Mouse (Mus musculus) ZHBTc4 (cell line): ENCODE results near the gene Mmp2.

Experiments used
- DNase-seq: peaks from one replicate; pipeline ENCODE4 v3.0.0-alpha.2; 2011; ENCODE audit warnings: low read depth, low spot score

Gene Mmp2

GRCm38 (mm10) chr8:92827243-92828034 is at the start of gene Mmp2:
Gene Mmp2 (plus strand): TSS chr8:92827291.
- peak; percentile 71 for DNase-seq

GRCm38 (mm10) chr8:92780976-92781375 is 46.1 kb upstream of the Mmp2 start:
- no peak for DNase-seq

- peak; percentile 4 for DNase-seq
Measured at GRCm38 (mm10) chr8:92783906-92784610, 43.0 kb upstream of the Mmp2 start.

GRCm38 (mm10) chr8:92790835-92791234 is 36.3 kb upstream of the Mmp2 start:
- DNase-seq, result no peak

GRCm38 (mm10) chr8:92791999-92792398 is 35.1 kb upstream of the Mmp2 start:
- DNase-seq, result peak; percentile 51

GRCm38 (mm10) chr8:92793852-92794580 is 33.1 kb upstream of the Mmp2 start:
- no peak for DNase-seq

GRCm38 (mm10) chr8:92797527-92797931 is 29.6 kb upstream of the Mmp2 start:
- no peak for DNase-seq

- no peak for DNase-seq
Measured at GRCm38 (mm10) chr8:92799406-92799805, 27.7 kb upstream of the Mmp2 start.

GRCm38 (mm10) chr8:92801231-92801630 is 25.9 kb upstream of the Mmp2 start:
- DNase-seq, result no peak

GRCm38 (mm10) chr8:92802591-92802990 is 24.5 kb upstream of the Mmp2 start:
- DNase-seq, result no peak

GRCm38 (mm10) chr8:92812773-92813172 is 14.3 kb upstream of the Mmp2 start:
- no peak for DNase-seq

- no peak for DNase-seq
Measured at GRCm38 (mm10) chr8:92815661-92816060, 11.4 kb upstream of the Mmp2 start.

GRCm38 (mm10) chr8:92817928-92818818 is 8.9 kb upstream of the Mmp2 start:
- peak; percentile 86 for DNase-seq

GRCm38 (mm10) chr8:92821151-92821550 is 5.9 kb upstream of the Mmp2 start:
- DNase-seq, result peak; percentile 92

GRCm38 (mm10) chr8:92822386-92822785 is 4.7 kb upstream of the Mmp2 start:
- DNase-seq, result no peak

- DNase-seq, result no peak
Measured at GRCm38 (mm10) chr8:92825991-92826390, 1.1 kb upstream of the Mmp2 start.

GRCm38 (mm10) chr8:92828251-92828743 is 1.2 kb downstream of the Mmp2 start:
- DNase-seq, result no peak

GRCm38 (mm10) chr8:92834065-92834731 is 7.1 kb downstream of the Mmp2 start:
- no peak for DNase-seq

GRCm38 (mm10) chr8:92834786-92835500 is 7.9 kb downstream of the Mmp2 start:
- DNase-seq, result no peak

- no peak for DNase-seq
Measured at GRCm38 (mm10) chr8:92835901-92836300, 8.8 kb downstream of the Mmp2 start.
